Mouse (Mus musculus): ENCODE measurements around the gene Lctl.
A peak's percentile ranks its signal among the peaks of the same experiment; 100 is the strongest.
"Not testable (repeated sequence)": the region's sequence is repeated elsewhere in the genome, so short reads cannot be mapped to it uniquely, and the experiment has no call there.

The Lctl gene

DNA sequence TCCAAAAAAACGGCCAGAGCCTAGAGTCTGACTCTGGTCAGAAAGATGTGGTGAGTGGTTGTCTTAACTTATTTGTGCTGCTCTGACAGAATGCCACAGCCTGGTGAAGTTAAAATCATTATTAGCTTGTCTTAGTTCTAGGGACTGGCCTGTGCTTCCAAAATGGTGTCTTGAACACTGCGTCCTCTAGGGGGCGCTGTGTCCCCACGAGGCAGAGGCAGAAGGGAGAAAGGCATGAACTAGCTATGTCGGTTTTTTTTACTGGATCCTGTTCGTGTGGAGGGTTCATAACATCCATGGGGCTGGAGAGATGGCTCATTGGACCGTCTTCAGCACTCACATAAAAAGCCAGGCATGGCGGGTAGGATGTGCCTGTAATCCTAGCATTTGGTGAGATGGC lies 3.0 kb downstream of the Lctl start:
- peak; percentile 80 for DNase-seq (ENCODE audit: low read depth)

- peak; percentile 37 for DNase-seq (ENCODE audit: low read depth)
These were observed 3.8 kb downstream of the Lctl start for GRCm38 (mm10) chr9:64120584-64121277.

DNA sequence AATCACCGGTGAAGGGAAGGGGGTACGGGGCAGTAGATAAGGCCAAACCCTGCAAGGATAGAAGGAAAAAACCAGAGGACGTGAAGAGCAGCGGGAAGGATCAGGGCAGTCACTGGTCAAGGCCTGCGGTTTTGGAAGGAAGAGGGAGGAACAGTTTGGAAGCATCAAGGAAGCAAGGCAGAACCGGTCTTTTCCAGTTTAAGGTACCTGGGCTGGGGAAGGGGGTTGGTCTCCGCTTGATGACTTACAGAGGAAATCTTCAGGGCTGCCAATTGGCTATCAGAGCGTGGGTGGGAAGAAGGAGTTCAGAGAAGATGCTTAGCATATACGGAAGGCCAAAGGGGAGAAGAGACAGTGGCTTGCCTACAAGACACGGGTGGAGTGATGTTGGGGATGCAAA lies 5.7 kb downstream of the Lctl start:
- no peak for DNase-seq (ENCODE audit: low read depth)

- DNase-seq (ENCODE audit: low read depth): not testable (repeated sequence)
These were observed 7.9 kb downstream of the Lctl start for GRCm38 (mm10) chr9:64124846-64125245.

GRCm38 (mm10) chr9:64125307-64125706 lies 8.4 kb downstream of the Lctl start:
- no peak for DNase-seq (ENCODE audit: low read depth)

- no peak for DNase-seq (ENCODE audit: low read depth)
These were observed 9.2 kb downstream of the Lctl start for GRCm38 (mm10) chr9:64126121-64126520.

DNA sequence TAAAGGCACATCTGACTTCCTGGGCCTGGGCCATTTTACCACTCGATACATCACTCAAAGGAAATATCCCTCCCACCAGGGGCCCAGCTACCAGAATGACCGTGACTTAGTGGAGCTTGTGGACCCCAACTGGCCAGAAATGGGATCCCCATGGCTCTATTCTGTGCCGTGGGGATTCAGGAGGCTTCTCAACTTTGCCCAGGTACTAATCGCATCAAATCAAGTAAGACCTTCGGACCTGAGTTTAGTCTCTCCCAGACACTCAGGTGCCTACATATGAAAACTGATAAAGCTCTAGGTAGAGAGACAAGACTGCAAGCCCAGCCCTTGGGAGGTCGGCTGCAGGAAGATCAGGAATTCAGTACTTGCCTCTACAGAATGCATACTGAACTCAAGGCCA lies 14.7 kb downstream of the Lctl start:
- DNase-seq (ENCODE audit: low read depth): no peak

DNA sequence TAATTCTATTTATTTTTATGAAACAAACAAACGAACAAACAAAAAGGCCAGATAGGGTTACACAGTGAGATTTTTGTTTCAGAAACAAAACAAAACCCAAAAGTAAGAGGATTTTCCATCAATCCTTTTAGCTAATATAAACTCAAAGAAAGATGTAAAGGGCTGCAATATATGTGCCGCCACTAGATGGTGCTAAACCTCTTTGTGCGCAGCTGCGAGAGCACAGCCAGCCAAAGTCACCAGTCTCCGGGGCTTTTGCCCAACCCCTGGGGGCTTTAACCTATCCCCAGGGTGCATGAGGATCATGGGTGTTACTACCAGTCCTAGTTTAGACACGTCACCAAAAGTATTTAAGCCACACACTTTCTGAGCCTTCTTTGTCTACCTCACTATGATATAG lies 21.9 kb downstream of the Lctl start:
- DNase-seq (ENCODE audit: low read depth): not testable (repeated sequence)

DNA sequence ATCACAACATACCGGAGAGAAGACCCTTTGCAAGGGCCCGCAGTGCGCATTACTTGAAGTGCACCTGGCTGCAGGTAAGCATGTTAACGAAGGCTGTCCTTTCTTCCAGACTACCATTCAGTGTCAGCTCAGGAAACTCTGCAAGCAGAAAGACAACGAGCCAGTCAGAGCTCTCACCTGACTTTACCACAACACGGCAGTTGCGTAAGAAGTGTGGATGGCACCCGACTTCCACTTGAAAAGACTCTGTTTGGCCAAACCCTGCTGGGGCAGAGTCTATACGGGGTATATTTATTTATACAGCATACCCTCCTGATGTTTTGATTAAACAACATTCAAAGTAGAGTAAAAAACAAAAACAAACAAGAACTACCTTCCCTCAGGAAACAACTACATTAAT lies 22.9 kb downstream of the Lctl start:
- no peak for DNase-seq (ENCODE audit: low read depth)

GRCm38 (mm10) chr9:64156641-64157040 lies 39.7 kb downstream of the Lctl start:
- DNase-seq (ENCODE audit: low read depth): no peak

- no peak for DNase-seq (ENCODE audit: low read depth)
These were observed 43.5 kb downstream of the Lctl start for GRCm38 (mm10) chr9:64160471-64160870.

DNA sequence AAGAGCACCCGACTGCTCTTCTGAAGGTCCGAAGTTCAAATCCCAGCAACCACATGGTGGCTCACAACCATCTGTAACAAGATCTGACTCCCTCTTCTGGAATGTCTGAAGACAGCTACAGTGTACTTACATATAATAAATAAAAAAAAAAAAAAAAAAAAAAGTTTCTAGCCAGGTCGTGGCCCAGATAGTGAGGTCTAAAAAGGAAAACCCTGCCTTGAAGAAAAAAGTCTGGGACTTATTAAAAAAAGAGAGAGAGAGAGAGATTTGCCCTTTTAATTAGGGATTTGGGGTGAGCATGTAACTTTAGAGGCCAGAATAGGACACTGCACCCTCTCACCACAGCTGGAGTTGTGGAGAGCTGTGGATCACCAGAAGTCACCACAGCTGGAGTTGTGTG lies 53.0 kb downstream of the Lctl start:
- not testable (repeated sequence) for DNase-seq (ENCODE audit: low read depth)

GRCm38 (mm10) chr9:64172145-64172815 lies 55.3 kb downstream of the Lctl start:
- peak; percentile 25 for DNase-seq (ENCODE audit: low read depth)

- DNase-seq (ENCODE audit: low read depth): peak; percentile 83
These were observed 56.1 kb downstream of the Lctl start, which contains the start of the genes Zwilch and Rpl4 for GRCm38 (mm10) chr9:64172816-64173665. Gene Zwilch, minus strand, starts transcription at chr9:64173104. Gene Rpl4, plus strand, starts transcription at chr9:64173375.

GRCm38 (mm10) chr9:64173666-64174220 lies 56.8 kb downstream of the Lctl start:
- no peak for DNase-seq (ENCODE audit: low read depth)

DNA sequence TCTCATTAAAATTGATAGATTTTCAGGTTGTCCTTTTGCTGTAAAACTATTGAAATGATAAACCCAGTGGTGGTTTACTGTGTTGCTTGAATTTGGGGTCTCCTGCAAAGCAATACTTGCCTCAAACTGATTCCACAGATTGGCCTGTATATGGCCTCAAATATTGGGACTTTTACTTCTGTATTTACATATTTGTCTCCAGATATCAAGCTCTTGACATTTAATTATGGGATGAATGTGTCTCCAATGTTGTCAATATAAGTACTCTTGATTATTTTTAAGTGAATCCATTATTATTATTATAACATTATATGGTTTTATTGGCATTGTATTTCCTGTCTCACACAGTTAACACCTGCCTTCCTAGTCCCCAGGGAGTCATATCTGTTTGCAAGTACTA lies 57.4 kb downstream of the Lctl start:
- DNase-seq (ENCODE audit: low read depth): no peak

DNA sequence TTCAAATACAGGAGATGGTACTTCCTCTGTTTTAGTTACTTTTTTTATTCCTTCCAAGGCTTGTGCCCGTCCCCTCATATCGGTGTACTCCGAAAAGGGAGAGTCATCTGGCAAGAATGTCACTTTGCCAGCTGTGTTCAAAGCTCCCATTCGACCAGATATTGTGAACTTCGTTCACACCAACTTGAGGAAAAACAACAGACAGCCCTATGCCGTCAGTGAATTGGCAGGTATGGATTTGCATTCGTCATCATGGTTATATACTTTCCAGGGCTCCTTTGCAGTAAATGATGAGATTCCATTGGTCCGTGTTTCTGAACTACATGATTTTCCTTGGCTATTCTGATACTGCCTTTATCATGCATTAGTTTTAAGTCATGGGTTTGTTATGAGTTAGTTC lies 57.8 kb downstream of the Lctl start:
- DNase-seq (ENCODE audit: low read depth): no peak

DNA sequence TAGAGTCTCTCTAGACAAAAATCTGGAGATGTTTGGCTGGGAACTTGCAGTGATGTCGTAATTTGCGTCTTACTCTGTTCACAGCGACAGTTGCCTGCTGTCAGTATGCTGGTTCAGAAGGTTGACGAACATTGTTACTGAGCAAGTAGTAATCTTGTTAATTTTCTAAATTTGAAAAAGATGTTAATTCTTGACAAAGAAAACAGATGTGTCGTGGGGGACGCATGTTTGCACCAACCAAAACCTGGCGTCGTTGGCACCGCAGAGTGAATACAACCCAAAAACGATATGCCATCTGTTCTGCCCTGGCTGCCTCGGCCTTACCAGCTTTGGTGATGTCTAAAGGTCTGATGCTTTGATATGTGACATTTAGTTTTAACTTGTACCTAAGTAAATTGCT lies 58.4 kb downstream of the Lctl start:
- no peak for DNase-seq (ENCODE audit: low read depth)

DNA sequence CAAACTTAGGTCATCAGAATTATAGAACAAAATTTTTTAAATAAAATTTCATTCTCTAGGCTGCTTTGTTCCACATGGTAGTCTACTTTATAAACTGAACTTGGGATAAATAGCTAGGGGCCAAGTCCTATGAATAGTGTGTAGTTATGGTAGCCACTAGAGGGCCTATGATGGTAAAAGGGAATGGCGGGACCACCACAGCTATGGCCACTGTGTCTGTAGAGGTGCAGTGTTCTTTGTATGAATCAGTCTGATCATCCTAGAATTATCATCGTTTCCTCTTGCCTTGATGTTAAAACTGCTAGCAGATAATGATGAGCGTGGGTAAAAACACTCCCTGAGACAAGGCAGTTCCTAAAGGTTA lies 61.6 kb downstream of the Lctl start:
- DNase-seq (ENCODE audit: low read depth): peak; percentile 41

GRCm38 (mm10) chr9:64178974-64179646 lies 62.2 kb downstream of the Lctl start, which contains the start of gene Snapc5:
Gene Snapc5, plus strand, starts transcription at chr9:64179274.
- peak; percentile 93 for DNase-seq (ENCODE audit: low read depth)

DNA sequence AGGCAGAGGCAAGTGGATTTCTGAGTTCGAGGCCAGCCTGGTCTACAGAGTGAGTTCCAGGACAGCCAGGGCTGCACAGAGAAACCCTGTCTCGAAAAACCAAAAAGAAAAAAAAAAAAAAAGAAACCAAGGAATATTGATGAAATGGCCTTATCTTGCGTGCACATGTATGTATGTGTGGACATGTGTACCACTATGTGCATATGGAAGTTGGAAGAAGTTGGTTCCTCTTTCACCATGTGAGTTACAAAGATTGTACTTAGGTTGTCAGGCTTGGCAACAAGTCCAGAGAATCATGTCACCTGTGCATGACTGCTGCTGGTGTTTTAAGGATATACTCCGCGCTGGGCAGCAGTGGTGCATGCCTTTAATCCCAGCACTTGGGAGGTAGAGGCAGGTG lies 66.3 kb downstream of the Lctl start:
- DNase-seq (ENCODE audit: low read depth): not testable (repeated sequence)
